Mouse (Mus musculus) testis, adult 2 months (tissue): ENCODE data around the gene Gpr87. TPM values are rescaled to one million over a fixed set of nuclear protein-coding genes. Genes with fewer than 3 reads are reported as not detected.

Source experiments
- H3K27ac ChIP-seq: fragments of 200-500 bp; 2 replicates; pipeline ENCODE4 v1.5.1; 2012; ENCODE audit warnings: low read depth, low read length; ENCODE audit not compliant: control insufficient read depth, insufficient read depth
- H3K27me3 ChIP-seq: fragments of 200-500 bp; 2 replicates; pipeline ENCODE4 v1.6.1; 2012; ENCODE audit warnings: mild to moderate bottlenecking, low read length, moderate library complexity; ENCODE audit not compliant: control insufficient read depth, insufficient read depth
- H3K36me3 ChIP-seq: fragments of 200-500 bp; 2 replicates; pipeline ENCODE4 v1.6.1; 2012; ENCODE audit warnings: mild to moderate bottlenecking, low read length; ENCODE audit not compliant: control insufficient read depth, insufficient read depth
- H3K4me1 ChIP-seq: fragments of 200-500 bp; 2 replicates; pipeline ENCODE4 v1.6.1; 2012; ENCODE audit warnings: low read length; ENCODE audit not compliant: control insufficient read depth, insufficient read depth
- H3K4me3 ChIP-seq: fragments of 200-500 bp; 2 replicates; pipeline ENCODE4 v1.5.1; 2012; ENCODE audit warnings: low read depth, mild to moderate bottlenecking, low read length, moderate library complexity, mixed read lengths; ENCODE audit not compliant: control insufficient read depth
- CTCF ChIP-seq: fragments of 200-500 bp; IDR thresholded peaks from 2 replicates; pipeline ENCODE4 v1.5.1; 2012; ENCODE audit warnings: low read depth, mild to moderate bottlenecking, inconsistent platforms, low read length, moderate library complexity; ENCODE audit not compliant: control insufficient read depth, insufficient read depth, insufficient replicate concordance
- POLR2A ChIP-seq: fragments of 200-500 bp; IDR thresholded peaks from 2 replicates; pipeline ENCODE4 v1.6.1; 2012; ENCODE audit warnings: low read depth, mild to moderate bottlenecking, inconsistent platforms, low read length, moderate library complexity; ENCODE audit not compliant: control insufficient read depth
- polyA plus RNA-seq: library from polyadenylated mRNA; depleted of rRNA; stranded (reverse); fragments of >200 nt; gene quantifications from 2 replicates; pipeline ENCODE4 v1.2.3, GENCODE M21; 2012

The Gpr87 gene
- polyA plus RNA-seq, 1 experiment = not detected

GRCm38 (mm10) chr3:59169215-59169614 lies 25.7 kb downstream of the Gpr87 start:
- Histone ChIP-seq H3K4me3 (no peak overlapping the region), H3K27me3 (no peaks in the 10 kb centered on the region), H3K36me3 (no peaks in the 10 kb centered on the region), H3K27ac (no peak overlapping the region), H3K4me1 (no peaks in the 10 kb centered on the region)
- TF ChIP-seq CTCF (no peak), POLR2A (no peak)

DNA sequence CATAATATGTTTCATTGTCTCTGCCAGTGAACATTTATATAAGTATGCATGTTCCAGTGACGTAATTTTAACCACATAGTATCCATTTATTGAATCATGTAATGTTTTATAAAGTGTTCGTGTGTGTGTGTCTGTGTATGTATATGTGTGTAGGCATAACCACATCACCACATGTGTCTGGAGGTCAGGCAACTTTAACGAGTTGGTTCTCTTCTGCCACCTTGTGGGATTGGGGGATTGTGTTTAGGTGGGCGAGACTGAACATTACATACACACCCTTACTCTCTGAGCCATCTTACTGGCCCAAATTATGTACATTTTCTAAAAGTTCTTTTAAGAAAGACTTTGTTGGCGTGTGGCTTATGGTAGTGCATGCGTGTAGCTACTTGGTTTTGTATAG lies 26.4 kb downstream of the Gpr87 start:
- TF ChIP-seq POLR2A (no peak), CTCF (no peak)
- Histone ChIP-seq H3K4me1 (no peaks in the 10 kb centered on the region), H3K4me3 (no peak overlapping the region), H3K27ac (no peak overlapping the region), H3K36me3 (no peaks in the 10 kb centered on the region), H3K27me3 (no peaks in the 10 kb centered on the region)

DNA sequence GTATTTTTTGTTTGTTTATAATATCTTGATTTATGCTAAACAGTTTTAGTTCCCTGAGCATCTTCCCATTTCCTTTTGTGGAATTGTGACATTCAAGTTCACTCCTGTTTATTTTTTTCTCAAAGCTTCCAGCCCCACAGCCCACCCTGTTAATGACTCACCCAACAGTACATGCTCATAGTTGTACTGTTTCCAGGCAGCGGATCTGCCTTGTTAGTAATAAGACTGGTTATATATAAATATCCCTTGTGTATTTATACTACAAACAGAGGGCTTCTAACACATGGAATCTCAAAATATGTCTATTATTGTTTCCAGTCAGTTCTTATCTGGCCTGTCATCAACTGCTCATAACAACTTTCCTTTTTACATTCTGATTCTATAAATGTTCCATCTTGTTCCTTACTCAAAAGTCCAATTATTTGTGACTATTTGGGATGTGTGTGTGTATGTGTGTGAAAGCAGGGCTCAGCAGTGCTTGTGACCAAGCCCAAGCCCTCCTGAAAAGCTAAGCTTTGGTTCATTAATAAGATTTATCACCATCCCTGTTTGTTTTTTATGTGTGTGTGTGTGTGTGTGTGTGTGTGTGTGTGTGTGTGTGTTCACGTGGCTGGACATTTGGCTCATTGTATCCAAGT lies 27.4 kb downstream of the Gpr87 start:
- Histone ChIP-seq H3K27ac (no peak overlapping the region), H3K36me3 (no peaks in the 10 kb centered on the region)
- TF ChIP-seq CTCF = no peak
- TF ChIP-seq POLR2A = no peak

DNA sequence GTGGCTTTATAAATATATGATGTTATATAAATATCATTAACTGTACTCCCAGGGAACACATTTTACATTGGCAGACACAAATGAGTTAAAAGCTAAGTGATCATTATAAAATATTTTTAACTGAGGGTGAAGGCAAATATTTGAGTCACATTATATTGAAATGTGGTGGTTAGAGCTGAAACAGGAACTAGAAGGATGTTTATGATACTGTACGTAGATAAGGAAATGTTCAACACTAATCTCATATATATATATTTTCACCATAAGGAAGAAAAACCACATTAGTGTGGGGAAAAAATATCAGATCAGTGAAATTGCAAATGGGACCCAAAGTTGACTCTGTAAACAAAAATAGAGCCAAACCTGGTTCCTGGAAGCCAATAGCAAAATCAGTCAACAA lies 34.4 kb downstream of the Gpr87 start:
- Histone ChIP-seq H3K36me3 (no peaks in the 10 kb centered on the region), H3K4me3 (no peak overlapping the region), H3K27ac (no peak overlapping the region), H3K4me1 (no peaks in the 10 kb centered on the region), H3K27me3 (no peaks in the 10 kb centered on the region)
- TF ChIP-seq CTCF = no peak
- no peak for TF ChIP-seq POLR2A

More for the DNA sequence above, 27.4 kb downstream of the Gpr87 start:
- Histone ChIP-seq H3K4me1 (no peaks in the 10 kb centered on the region), H3K27me3 (no peaks in the 10 kb centered on the region), H3K4me3 (no peak overlapping the region)

DNA sequence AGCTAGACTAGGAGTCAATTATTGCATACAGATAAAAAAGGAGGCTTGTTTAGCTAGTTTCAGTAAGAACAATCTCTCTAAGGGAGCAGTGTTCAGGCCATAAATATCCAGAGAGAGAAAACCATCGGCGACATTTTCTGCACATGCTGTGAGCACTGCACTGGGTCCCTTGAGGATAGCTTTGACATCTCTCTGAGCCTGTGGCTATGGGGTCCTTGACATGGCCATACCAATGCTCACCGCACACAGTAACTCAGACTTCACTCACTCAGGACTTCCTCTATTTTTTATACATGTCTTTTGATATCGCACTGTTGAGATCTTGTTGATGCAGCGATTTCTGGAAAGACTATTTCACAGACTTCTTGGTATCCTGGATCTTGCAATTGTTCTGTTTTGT lies 37.9 kb downstream of the Gpr87 start:
- Histone ChIP-seq H3K36me3 (no peaks in the 10 kb centered on the region), H3K4me3 (no peak overlapping the region), H3K4me1 (no peaks in the 10 kb centered on the region), H3K27ac (no peak overlapping the region), H3K27me3 (no peaks in the 10 kb centered on the region)
- TF ChIP-seq POLR2A (no peak), CTCF (no peak)

DNA sequence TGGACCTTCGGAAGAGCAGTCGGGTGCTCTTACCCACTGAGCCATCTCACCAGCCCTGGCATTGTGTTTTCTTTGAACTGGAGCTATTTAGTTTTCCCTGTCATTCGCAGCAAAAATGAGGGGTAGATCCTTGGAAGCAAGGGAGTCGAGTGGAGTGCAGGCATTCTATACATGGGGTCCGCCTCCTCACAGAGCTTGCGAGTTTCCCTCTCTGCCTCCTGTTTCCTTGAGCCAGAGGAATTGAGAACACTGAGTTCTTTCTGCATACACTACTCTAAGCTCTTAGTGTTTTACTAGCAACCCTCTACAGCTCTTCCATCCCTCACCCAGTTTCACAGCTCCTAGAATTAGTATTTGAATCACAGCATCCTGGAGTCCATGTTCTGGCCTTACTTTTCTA lies 39.5 kb downstream of the Gpr87 start:
- H3K4me1 ChIP-seq = no peaks in the 10 kb centered on the region
- no peaks in the 10 kb centered on the region for H3K27me3 ChIP-seq
- no peak for TF ChIP-seq CTCF
- TF ChIP-seq POLR2A = no peak

GRCm38 (mm10) chr3:59154888-59155287 lies 40.0 kb downstream of the Gpr87 start:
- no peaks in the 10 kb centered on the region for H3K4me1 ChIP-seq
- H3K27me3 ChIP-seq = no peaks in the 10 kb centered on the region
- H3K36me3 ChIP-seq = no peaks in the 10 kb centered on the region
- TF ChIP-seq POLR2A (no peak), CTCF (no peak)
- no peak overlapping the region for H3K27ac ChIP-seq
- no peak overlapping the region for H3K4me3 ChIP-seq

More for the DNA sequence above, 39.5 kb downstream of the Gpr87 start:
- Histone ChIP-seq H3K36me3 (no peaks in the 10 kb centered on the region), H3K4me3 (no peak overlapping the region), H3K27ac (no peak overlapping the region)
